Mouse (Mus musculus): ENCODE measurements around the gene Gpr45.
"Not testable (repeated sequence)": the region's sequence is repeated elsewhere in the genome, so short reads cannot be mapped to it uniquely, and the experiment has no call there.

DNA sequence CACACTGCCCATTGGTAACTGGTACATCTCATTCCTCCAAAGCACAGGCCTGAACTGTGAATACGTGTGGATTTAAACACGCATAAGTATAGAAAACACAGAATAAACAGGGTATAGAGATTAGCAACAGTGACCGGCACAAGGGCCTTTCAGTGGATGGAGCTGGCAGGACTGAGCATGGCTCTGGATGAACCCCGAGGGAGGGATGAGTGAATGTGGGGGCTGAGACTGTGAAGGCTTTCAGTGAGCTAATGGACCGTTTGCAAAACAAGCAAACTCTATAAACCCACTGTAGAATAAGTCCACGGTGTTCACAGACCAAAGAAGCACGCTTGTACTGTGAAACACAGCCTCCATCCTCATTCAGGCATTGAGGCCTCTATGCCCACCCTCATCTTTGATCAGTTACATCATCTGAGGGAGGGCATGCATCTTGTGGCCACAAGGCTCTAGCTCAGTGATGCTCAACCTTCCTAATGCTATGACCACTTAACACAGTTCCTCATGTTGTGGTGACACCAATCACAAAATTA is 62.5 kb downstream of the Gpr45 start:
- not testable (repeated sequence) for TF ChIP-seq GATA1, TAL1 (IDR thresholded peaks at IDR 0.05; ENCODE audit: low read length)

All from erythroblast, embryonic 14.5 days (primary cell).